Mouse (Mus musculus) thymus, adult 2 months (tissue): Measurements from ENCODE around the gene Xlr4c.
"Not testable (repeated sequence)": the region's sequence is repeated elsewhere in the genome, so short reads cannot be mapped to it uniquely, and the experiment has no call there.

Experiments
- CTCF ChIP-seq: fragments of 200-500 bp; IDR thresholded peaks from 2 replicates; pipeline ENCODE4 v1.5.1; 2012; ENCODE audit warnings: mild to moderate bottlenecking, control low read depth, low read length, moderate library complexity, borderline replicate concordance; ENCODE audit not compliant: control insufficient read depth, poor library complexity, insufficient read depth; ENCODE audit errors: extremely low read depth
- POLR2A ChIP-seq: fragments of 200-500 bp; IDR thresholded peaks from 2 replicates; pipeline ENCODE4 v1.6.1; 2012; ENCODE audit warnings: mild to moderate bottlenecking, low read length, control low read depth, moderate library complexity; ENCODE audit not compliant: control insufficient read depth, poor library complexity, insufficient read depth; ENCODE audit errors: extremely low read depth

DNA sequence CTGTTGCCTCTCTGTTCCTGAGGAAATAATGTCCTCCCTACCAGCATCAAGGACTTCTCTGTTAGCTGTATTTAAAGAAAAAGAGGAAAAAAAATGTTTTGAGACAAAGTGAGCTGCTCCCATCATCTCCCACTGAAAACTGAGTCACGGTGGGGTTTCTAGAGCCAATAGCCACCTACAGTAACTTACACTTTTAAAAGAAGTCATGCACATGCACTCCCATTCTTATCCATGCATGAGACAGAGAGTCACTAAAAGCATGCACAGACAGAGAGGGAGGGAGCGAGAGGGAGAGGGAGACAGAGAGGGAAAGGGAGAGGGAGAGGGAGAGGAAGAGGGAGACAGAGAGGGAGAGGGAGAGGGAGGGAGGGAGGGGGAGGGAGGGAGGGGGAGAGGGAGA is 19.5 kb upstream of the Xlr4c start:
- TF ChIP-seq POLR2A, CTCF: not testable (repeated sequence)
